Mouse (Mus musculus) limb, embryonic 13.5 days (tissue): ENCODE data around the gene Tmem94. TPM values are rescaled to one million over a fixed set of nuclear protein-coding genes. Genes with fewer than 3 reads are reported as not detected.

Experiments used
- ATAC-seq: fragments of 200-750 bp; cut with Nextera tagmentation; 2 replicates; pipeline ENCODE4 v1.8.0; 2017; ENCODE audit warnings: low read depth, moderate number of reproducible peaks, moderate TSS enrichment; ENCODE audit not compliant: low FRiP score
- H3K27ac ChIP-seq: fragments of 300-500 bp; sonication (generic); 2 replicates; pipeline ENCODE4 v1.5.1; 2015; ENCODE audit warnings: inconsistent platforms, mild to moderate bottlenecking, moderate library complexity
- H3K27me3 ChIP-seq: fragments of 300-500 bp; sonication (generic); 2 replicates; pipeline ENCODE4 v1.6.1; 2015; ENCODE audit warnings: mild to moderate bottlenecking, inconsistent platforms
- H3K36me3 ChIP-seq: fragments of 300-500 bp; sonication (generic); 2 replicates; pipeline ENCODE4 v1.6.1; 2015; ENCODE audit warnings: inconsistent platforms, mild to moderate bottlenecking, moderate library complexity
- H3K4me1 ChIP-seq: fragments of 300-500 bp; sonication (generic); 2 replicates; pipeline ENCODE4 v1.6.1; 2015; ENCODE audit warnings: inconsistent platforms
- H3K4me2 ChIP-seq: fragments of 300-500 bp; sonication (generic); replicated peaks from 2 replicates; pipeline ENCODE4 v1.6.1; 2015; ENCODE audit warnings: inconsistent platforms, mild to moderate bottlenecking, moderate library complexity
- H3K4me3 ChIP-seq: fragments of 300-500 bp; sonication (generic); 2 replicates; pipeline ENCODE4 v1.5.1; 2015; ENCODE audit warnings: moderate library complexity, mild to moderate bottlenecking, inconsistent platforms
- H3K9ac ChIP-seq: fragments of 300-500 bp; sonication (generic); 2 replicates; pipeline ENCODE4 v1.6.1; 2015; ENCODE audit warnings: mild to moderate bottlenecking, inconsistent platforms
- H3K9me3 ChIP-seq: fragments of 300-500 bp; sonication (generic); 2 replicates; pipeline ENCODE4 v1.6.1; 2016; ENCODE audit warnings: inconsistent platforms
- WGBS: fragments of 180-500 bp; shearing (Covaris S2); methylation state at CpG from one replicate; pipeline ENCODE4 v1.1.7; 2015; 5-methylcytosine and 5-hydroxymethylcytosine counted together
- polyA plus RNA-seq: library from polyadenylated mRNA; unstranded; fragments of >200 nt; fragmentation: Nextera tagmentation; extraction: Ambion mirVana; gene quantifications from 2 replicates; pipeline ENCODE4 v1.2.1, GENCODE M21; 2015

Tmem94 gene
- polyA plus RNA-seq, 1 experiment from 2014 or later, result 31.9 TPM

- Histone ChIP-seq H3K27me3 (no peaks in the 10 kb centered on the region), H3K9ac (no peak overlapping the region), H3K4me3 (no peak overlapping the region), H3K9me3 (no peaks in the 10 kb centered on the region), H3K4me1 (peaks cover 14% of the 10 kb centered on the region), H3K27ac (no peak overlapping the region), H3K4me2 (no peak overlapping the region), H3K36me3 (peaks cover 16% of the 10 kb centered on the region)
- 92% methylated on average over 3 of the region's 3 CpGs for WGBS
- ATAC-seq, result no peak
Measured at GRCm38 (mm10) chr11:115768896-115769295, 3.7 kb downstream of the Tmem94 start.

DNA sequence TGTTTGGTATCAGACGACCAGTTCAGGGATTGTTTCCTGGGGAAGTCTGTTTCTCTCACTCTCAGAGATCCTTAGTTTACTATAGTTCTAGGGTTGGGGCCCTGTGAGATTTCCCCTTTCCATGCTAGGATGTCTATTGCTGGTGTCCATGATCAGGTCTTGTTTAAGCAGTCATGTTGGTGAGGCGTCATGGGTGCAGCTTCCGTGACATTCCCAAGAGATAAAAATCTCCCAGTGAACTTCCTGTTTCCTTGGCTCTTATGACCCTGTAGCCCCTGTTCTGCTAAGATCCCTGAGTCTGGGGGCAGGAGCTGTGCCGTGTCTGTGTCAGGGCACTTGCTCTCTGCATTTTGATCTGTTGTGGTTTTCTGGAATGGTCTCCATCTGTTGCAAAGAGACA lies 9.4 kb downstream of the Tmem94 start:
- ATAC-seq, result no peak
- 58% methylated on average over 4 of the region's 4 CpGs for WGBS
- Histone ChIP-seq H3K36me3 (peaks cover 25% of the 10 kb centered on the region), H3K4me2 (no peak overlapping the region), H3K4me1 (peaks cover 31% of the 10 kb centered on the region), H3K27me3 (no peaks in the 10 kb centered on the region), H3K9me3 (no peaks in the 10 kb centered on the region), H3K9ac (no peak overlapping the region), H3K27ac (no peak overlapping the region), H3K4me3 (no peak overlapping the region)

DNA sequence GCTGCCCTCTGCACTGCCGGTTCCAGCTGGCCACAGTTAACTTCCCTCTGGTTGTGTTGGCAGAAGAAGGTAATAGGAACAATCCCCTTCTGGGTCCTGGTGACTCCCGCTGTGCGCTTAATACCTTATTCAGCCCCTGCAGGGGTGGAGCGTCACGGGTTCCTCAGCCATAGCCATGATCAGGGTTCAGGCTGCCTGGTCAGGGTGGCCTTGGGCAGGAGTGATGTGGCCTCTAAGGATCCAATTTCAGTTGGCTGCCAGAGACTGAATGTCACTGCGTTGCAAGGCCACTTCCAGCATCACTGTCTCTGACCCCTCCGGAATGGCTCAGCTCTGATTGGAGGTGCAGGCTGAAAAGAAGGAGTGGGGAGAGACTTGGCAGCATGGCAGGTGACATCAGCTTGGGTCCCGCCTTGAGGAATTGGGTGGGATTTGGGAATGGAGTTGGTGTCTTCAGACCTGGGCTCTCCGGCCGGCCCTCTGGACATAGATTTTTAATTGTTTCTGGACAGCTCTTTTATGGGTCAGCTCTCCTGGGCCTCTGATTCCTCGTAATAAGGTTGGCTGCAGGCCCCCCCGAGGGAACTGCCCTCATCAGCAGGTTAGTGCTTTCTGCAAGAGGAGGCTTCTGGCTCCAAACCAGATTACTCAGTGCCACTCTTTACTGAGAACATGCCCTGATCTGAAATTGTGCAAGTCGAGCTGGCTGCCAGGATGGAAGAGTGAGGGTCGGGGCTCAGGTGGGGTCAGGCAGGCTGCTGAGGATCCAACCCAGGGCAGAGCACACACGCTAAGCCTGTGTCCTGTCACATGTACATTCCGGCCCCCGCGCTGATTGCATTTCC lies 10.8 kb downstream of the Tmem94 start:
- no peak overlapping the region for H3K9ac ChIP-seq
- H3K27me3 ChIP-seq, result no peaks in the 10 kb centered on the region
- peak overlapping the region; percentile 12; the same call in 1 of the 2 replicates for H3K27ac ChIP-seq
- no peak overlapping the region for H3K4me3 ChIP-seq
- H3K4me1 ChIP-seq, result peaks cover 43% of the 10 kb centered on the region
- 38% methylated on average over 18 of the region's 18 CpGs for WGBS
- H3K36me3 ChIP-seq, result peaks cover 23% of the 10 kb centered on the region
- no peak overlapping the region for H3K4me2 ChIP-seq
- no peaks in the 10 kb centered on the region for H3K9me3 ChIP-seq
- ATAC-seq, result no peak

DNA sequence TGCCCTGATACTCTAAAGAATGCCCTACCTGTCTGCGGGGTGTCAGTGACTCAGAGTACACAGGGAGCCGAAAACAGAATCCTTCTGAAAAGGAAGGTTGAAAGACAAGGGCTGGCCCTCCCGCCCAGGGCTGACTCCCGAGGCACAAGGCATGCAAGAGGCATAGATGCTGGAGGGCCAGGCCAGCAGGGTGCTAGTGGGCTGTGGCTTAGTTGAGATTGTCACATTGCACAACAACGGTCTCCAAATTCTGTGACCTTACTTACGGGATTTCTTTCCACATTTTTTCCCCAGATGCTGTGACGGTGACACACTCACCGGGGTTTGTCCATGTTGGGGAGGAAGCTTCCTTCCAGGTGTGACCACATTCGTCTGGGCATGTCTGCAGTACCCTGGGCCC lies 11.7 kb downstream of the Tmem94 start:
- Histone ChIP-seq H3K27me3 (no peaks in the 10 kb centered on the region), H3K9me3 (no peaks in the 10 kb centered on the region), H3K4me2 (no peak overlapping the region), H3K27ac (peak overlapping the region; percentile 12; the same call in 1 of the 2 replicates), H3K4me1 (peaks cover 43% of the 10 kb centered on the region), H3K9ac (no peak overlapping the region), H3K36me3 (peaks cover 30% of the 10 kb centered on the region), H3K4me3 (no peak overlapping the region)
- no peak for ATAC-seq
- 70% methylated on average over 9 of the region's 9 CpGs for WGBS

GRCm38 (mm10) chr11:115777487-115778335 lies 12.5 kb downstream of the Tmem94 start:
- Histone ChIP-seq H3K27me3 (no peaks in the 10 kb centered on the region), H3K4me1 (peaks cover 46% of the 10 kb centered on the region), H3K36me3 (peaks cover 32% of the 10 kb centered on the region), H3K9ac (no peak overlapping the region), H3K4me2 (no peak overlapping the region), H3K27ac (peak overlapping the region; percentile 12; the same call in 1 of the 2 replicates), H3K4me3 (no peak overlapping the region), H3K9me3 (no peaks in the 10 kb centered on the region)
- ATAC-seq, result peak; percentile 25; the same call in 1 of the 2 replicates
- WGBS, result 81% methylated on average over 17 of the region's 17 CpGs

DNA sequence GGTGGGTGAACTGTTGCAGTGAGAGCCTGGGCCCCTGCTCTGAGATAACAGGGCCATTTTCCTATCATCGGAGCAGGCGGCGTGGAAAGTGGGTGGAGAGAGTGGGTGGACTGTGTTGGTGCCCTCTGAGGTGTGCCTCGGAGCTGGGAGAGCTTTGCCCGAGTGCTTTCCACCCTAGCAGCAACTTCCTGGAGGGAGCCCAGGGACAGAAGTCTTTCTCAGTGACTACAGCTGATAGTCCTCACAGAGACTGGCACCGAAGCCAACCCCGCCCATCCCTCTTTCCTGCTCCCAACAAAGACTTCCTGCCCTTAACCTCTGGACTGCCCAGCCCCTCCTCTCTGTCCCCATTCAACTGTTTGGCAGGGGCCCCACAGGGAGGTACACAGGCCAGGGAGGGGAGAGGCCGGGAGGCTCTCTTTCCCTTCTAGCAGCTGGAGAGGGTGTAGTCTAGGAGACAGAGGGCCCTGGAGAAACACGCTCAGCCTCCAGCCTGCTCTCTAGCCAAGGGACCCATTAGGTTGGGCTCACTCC lies 13.9 kb downstream of the Tmem94 start:
- no peaks in the 10 kb centered on the region for H3K27me3 ChIP-seq
- H3K4me2 ChIP-seq, result 0 out of 2 replicates have a peak overlapping the region, but pooled peaks have one; percentile 7
- H3K4me3 ChIP-seq, result no peak overlapping the region
- H3K36me3 ChIP-seq, result peaks cover 27% of the 10 kb centered on the region
- H3K9me3 ChIP-seq, result no peaks in the 10 kb centered on the region
- H3K9ac ChIP-seq, result peak overlapping the region; percentile 31
- H3K4me1 ChIP-seq, result peaks cover 50% of the 10 kb centered on the region
- peak; percentile 48; the same call in 1 of the 2 replicates for ATAC-seq
- peak overlapping the region; percentile 52 for H3K27ac ChIP-seq
- 34% methylated on average over 9 of the region's 9 CpGs for WGBS

DNA sequence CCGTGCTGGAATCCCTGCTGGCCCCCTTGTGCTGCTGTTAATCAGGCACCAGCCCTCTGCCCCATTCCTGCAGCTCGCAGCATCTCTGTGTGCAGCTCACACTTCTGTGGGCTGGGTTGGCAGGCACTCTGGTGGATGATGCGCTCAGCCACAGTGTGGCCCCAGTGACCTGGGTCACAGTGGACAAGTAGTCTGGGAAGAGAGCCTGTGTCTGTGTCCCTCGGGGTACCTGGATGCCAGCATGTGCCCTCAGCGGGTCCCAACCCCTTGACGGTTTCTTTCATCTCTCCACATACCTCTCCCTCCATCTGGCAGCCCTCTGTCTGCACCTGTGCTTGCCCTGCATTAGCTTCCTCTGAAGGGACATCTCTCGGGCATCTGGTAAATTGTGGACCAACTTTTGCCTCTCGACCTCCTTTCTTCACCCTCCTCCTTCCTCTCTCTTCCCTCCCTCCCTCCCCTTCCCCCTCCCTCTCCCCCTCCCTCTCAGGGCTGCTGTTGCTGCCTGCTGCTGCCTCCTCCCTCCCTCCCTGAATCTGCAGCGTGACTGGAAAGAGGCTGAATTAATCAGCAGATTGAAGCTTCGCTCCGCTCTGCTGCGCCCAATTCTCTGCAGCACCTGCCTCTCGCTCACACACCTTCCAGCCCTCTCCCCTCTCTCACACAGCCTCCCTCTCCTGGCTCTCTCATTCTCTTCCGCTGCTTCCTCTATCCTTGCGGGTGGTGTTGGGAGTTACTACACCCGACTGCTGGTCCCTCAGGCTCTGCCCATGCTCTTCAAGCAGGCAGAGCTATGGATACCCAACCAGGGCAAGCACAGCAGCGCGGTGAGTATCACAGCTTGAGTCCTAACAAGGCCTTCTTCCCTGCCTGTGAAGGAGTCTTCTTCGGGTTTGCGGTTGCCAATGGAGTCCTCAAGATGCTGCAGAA lies 15.2 kb downstream of the Tmem94 start:
- Histone ChIP-seq H3K9me3 (no peaks in the 10 kb centered on the region), H3K4me2 (0 out of 2 replicates have a peak overlapping the region, but pooled peaks have one; percentile 7), H3K36me3 (peaks cover 29% of the 10 kb centered on the region), H3K4me3 (no peak overlapping the region), H3K4me1 (peaks cover 42% of the 10 kb centered on the region), H3K9ac (0 out of 2 replicates have a peak overlapping the region, but pooled peaks have one; percentile 43), H3K27ac (peak overlapping the region; percentile 22; the same call in 1 of the 2 replicates), H3K27me3 (no peaks in the 10 kb centered on the region)
- WGBS, result 23% methylated on average over 20 of the region's 20 CpGs
- ATAC-seq, result no peak

- ATAC-seq, result no peak
- WGBS, result 82% methylated on average over 6 of the region's 6 CpGs
- Histone ChIP-seq H3K4me3 (no peak overlapping the region), H3K9me3 (no peaks in the 10 kb centered on the region), H3K27me3 (no peaks in the 10 kb centered on the region), H3K36me3 (peaks cover 67% of the 10 kb centered on the region), H3K9ac (no peak overlapping the region; the same call in 1 of the 2 replicates), H3K27ac (no peak overlapping the region), H3K4me2 (no peak overlapping the region), H3K4me1 (peaks cover 6% of the 10 kb centered on the region; the same call in 1 of the 2 replicates)
Measured at GRCm38 (mm10) chr11:115786473-115786872, 21.2 kb downstream of the Tmem94 start.

DNA sequence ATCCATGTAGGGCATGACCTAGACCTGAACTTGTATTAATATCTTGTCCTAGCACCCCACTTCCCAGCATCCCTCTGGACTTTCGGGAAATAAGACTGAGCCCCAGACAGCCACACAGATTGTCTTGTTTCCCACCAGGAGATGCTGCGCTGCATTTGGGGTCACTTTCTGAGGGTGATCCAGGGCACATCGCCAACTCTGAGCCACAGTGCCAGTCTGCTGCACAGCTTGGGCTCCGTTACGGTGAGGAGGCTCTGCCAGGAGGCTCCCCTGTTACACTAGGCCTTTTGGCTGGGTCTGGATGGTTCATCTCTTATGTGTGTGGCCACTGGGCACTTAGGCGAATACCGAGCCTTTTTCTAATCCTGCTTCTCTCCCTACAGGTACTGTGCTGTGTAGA lies 24.6 kb downstream of the Tmem94 start:
- ATAC-seq, result no peak

DNA sequence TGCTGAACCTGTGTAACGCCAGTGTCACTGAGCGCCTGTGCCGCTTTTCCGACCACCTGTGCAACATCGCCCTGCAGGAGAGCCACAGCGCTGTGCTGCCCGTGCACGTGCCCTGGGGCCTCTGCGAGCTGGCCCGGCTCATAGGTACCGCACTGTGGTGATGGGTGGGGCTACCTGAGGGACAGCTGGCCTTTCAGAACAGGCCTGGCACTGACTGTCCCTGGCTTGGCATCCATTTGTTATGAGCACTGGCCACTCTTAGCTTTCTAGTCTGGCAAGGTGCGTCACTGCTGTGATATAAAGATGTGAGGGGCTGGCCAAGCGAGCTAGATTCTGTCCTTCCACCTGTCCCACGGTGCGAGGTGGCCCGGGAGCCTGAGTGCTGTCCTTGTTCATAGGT lies 26.7 kb downstream of the Tmem94 start:
- WGBS, result 94% methylated on average over 16 of the region's 16 CpGs
- H3K4me3 ChIP-seq, result no peak overlapping the region
- no peak overlapping the region for H3K9ac ChIP-seq
- no peaks in the 10 kb centered on the region for H3K9me3 ChIP-seq
- H3K27me3 ChIP-seq, result no peaks in the 10 kb centered on the region
- no peak for ATAC-seq
- no peak overlapping the region for H3K4me2 ChIP-seq
- no peaks in the 10 kb centered on the region for H3K4me1 ChIP-seq
- peaks cover 97% of the 10 kb centered on the region for H3K36me3 ChIP-seq
- H3K27ac ChIP-seq, result no peak overlapping the region

More for the DNA sequence above, 24.6 kb downstream of the Tmem94 start:
- no peak overlapping the region for H3K4me3 ChIP-seq
- H3K9ac ChIP-seq, result no peak overlapping the region
- H3K4me1 ChIP-seq, result no peaks in the 10 kb centered on the region
- 93% methylated on average over 7 of the region's 7 CpGs for WGBS
- H3K9me3 ChIP-seq, result no peaks in the 10 kb centered on the region
- H3K27me3 ChIP-seq, result no peaks in the 10 kb centered on the region
- H3K4me2 ChIP-seq, result no peak overlapping the region
- H3K27ac ChIP-seq, result no peak overlapping the region
- H3K36me3 ChIP-seq, result peaks cover 92% of the 10 kb centered on the region

DNA sequence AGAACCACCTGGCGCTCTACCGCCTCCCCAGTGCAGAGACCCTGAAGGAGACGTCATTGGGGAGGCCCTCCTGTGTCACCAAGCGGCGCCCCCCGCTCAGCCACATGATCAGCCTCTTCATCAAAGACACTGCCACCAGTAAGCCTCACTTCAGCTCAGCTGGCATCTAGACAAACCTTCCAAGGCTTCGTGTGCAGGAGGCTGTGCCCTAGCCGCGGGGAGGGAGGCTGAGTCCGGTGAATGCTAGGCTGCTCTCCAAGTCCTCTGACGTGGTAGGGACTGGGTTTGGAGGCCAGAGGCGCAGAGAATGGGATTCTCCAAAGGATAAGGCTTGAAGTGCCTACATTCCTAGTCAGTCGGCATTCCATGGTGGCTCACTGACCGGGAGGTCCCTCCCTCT lies 27.1 kb downstream of the Tmem94 start:
- no peak for ATAC-seq
- 89% methylated on average over 14 of the region's 14 CpGs for WGBS
- Histone ChIP-seq H3K4me2 (no peak overlapping the region), H3K36me3 (peaks cover 97% of the 10 kb centered on the region), H3K9me3 (no peaks in the 10 kb centered on the region), H3K9ac (no peak overlapping the region), H3K27ac (no peak overlapping the region), H3K27me3 (no peaks in the 10 kb centered on the region), H3K4me1 (no peaks in the 10 kb centered on the region), H3K4me3 (no peak overlapping the region)
